ENCODE assay signal across 9 mouse cellular contexts in the genomic region with DNA sequence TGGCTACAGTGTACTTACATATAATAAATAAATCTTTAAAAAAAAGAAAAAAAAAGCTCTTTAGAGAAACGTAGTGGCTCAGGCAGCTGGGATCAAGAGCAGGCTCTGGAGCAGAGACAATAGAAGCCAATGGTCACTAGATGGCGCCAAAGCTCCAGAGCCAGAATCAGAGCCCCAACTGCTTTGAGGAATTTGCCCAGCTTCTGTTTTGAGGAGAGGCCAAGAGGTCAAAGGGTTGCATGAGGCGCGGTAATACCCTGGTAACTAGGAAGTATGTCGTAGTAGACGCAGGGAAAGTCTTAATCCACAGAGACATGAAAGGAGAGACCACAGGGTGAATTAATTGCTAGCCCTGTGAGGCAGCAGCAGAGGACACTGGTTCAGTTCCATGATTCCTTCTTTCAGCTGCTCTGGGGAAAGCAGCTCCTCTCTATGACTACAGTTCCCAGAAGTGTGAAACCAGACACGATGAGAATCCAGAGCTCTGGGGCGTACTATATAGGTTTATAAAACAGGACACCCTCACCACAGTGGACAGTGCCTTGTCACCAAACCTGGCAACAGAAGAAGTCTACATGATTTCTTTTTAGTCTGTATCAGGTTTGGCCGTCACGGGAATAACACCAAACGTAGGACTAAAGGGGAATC. TPM values are rescaled to one million over a fixed set of nuclear protein-coding genes. Genes with fewer than 3 reads are reported as not detected.
DNase-seq lines count a peak whose midpoint lies in the region; ATAC-seq lines count a peak whose summit lies in the region.
"Had no signal": no experiment of that assay in that cellular context is flagged by ENCODE, and none has a peak within 500 bp of the region (broad histone marks: within the 10 kb centered on the region; RNA-seq: fewer than 3 reads in every experiment).

No protein-coding gene starts in this region.

- H3K4me3 ChIP-seq in limb, embryonic 13.5 days, result no peak overlapping the region
- H3K4me3 ChIP-seq: stomach, embryonic 15.5 days had no signal

- H3K9ac ChIP-seq in limb, embryonic 13.5 days, result no peak overlapping the region
- H3K9ac ChIP-seq: stomach, embryonic 15.5 days had no signal

- H3K9me3 ChIP-seq in limb, embryonic 13.5 days, result no peaks in the 10 kb centered on the region
- H3K9me3 ChIP-seq: stomach, embryonic 15.5 days had no signal

- ATAC-seq in limb, embryonic 13.5 days (ENCODE audit: low FRiP score, low read depth), result peak; percentile 46; the same call in 1 of the 2 replicates
- peak; percentile 70 for ATAC-seq in monocyte, adult 5-6 weeks (replicated peaks; ENCODE audit: insufficient number of reproducible peaks, low FRiP score, low TSS enrichment, poor library complexity, severe bottlenecking)

- DNase-seq in 416B (ENCODE audit: low read depth), result peak; percentile 90
- peak; percentile 66 to 72 for DNase-seq in adrenal gland, adult 18-20 months (ENCODE audit: low spot score in 2 of 2)
- DNase-seq in embryo, embryonic 10 days (ENCODE audit: low spot score), result peak; percentile 96
- peak; percentile 51 for DNase-seq in gastrocnemius, postnatal 25 days
- DNase-seq in kidney, adult 9 months, result peak; percentile 84
- DNase-seq in splenic B cell, adult 2 months (ENCODE audit: low read depth, low spot score), result peak; percentile 85

- no peak overlapping the region for H3K27ac ChIP-seq in limb, embryonic 13.5 days
- H3K27ac ChIP-seq: stomach, embryonic 15.5 days had no signal

- H3K4me2 ChIP-seq in limb, embryonic 13.5 days (replicated peaks), result no peak overlapping the region
- H3K4me2 ChIP-seq: stomach, embryonic 15.5 days had no signal

- H3K4me1 ChIP-seq in limb, embryonic 13.5 days, result peaks cover 8% of the 10 kb centered on the region; the same call in 1 of the 2 replicates

- H3K36me3 ChIP-seq in limb, embryonic 13.5 days, result no peaks in the 10 kb centered on the region
- no peaks in the 10 kb centered on the region for H3K36me3 ChIP-seq in splenic B cell, adult 2 months (ENCODE audit: control insufficient read depth, insufficient read depth, low read length, poor library complexity, severe bottlenecking)
- H3K36me3 ChIP-seq: stomach, embryonic 15.5 days had no signal

- WGBS in limb, embryonic 13.5 days, result 24% methylated on average over 11 of the region's 11 CpGs

- no peaks in the 10 kb centered on the region for H3K27me3 ChIP-seq in limb, embryonic 13.5 days
- H3K27me3 ChIP-seq in splenic B cell, adult 2 months (ENCODE audit: control insufficient read depth, insufficient read depth, low read length, poor library complexity, severe bottlenecking), result no peaks in the 10 kb centered on the region
- H3K27me3 ChIP-seq: stomach, embryonic 15.5 days had no signal

RNA-seq across cellular contexts. Expression of a gene that starts 27.9 kb away (rescaled TPM):
- total RNA-seq in adrenal gland, adult 18-20 months (2021), result not detected
- not detected for total RNA-seq in gastrocnemius, postnatal 25 days (2021)
- not detected in 2 replicates for polyA plus RNA-seq in limb, embryonic 13.5 days (2015; fragmentation: Nextera tagmentation; extraction: Ambion mirVana)
- not detected in 3 replicates for total RNA-seq in monocyte, adult 5-6 weeks (2017)
- polyA plus RNA-seq: stomach, embryonic 15.5 days had no signal

RNA-seq across cellular contexts. Expression of a gene that starts 52.2 kb away (rescaled TPM):
- 10 to 100 TPM; 73.9 to 83.4 TPM for total RNA-seq in adrenal gland, adult 18-20 months (2021)
- total RNA-seq in gastrocnemius, postnatal 25 days (2021), result 1 to 10 TPM; 6.9 to 7.2 TPM
- polyA plus RNA-seq in limb, embryonic 13.5 days (2015; fragmentation: Nextera tagmentation; extraction: Ambion mirVana), result 81.5 and 89.3 TPM in 2 replicates
- 60.5 to 72.5 TPM (median 69.9 TPM) in 3 replicates for total RNA-seq in monocyte, adult 5-6 weeks (2017)
